Mouse (Mus musculus): Measurements from ENCODE around the gene Pecam1. TPM values are rescaled to one million over a fixed set of nuclear protein-coding genes. Genes with fewer than 3 reads are reported as not detected.

Gene Pecam1
- polyA plus RNA-seq, 1 experiment = not detected

DNA sequence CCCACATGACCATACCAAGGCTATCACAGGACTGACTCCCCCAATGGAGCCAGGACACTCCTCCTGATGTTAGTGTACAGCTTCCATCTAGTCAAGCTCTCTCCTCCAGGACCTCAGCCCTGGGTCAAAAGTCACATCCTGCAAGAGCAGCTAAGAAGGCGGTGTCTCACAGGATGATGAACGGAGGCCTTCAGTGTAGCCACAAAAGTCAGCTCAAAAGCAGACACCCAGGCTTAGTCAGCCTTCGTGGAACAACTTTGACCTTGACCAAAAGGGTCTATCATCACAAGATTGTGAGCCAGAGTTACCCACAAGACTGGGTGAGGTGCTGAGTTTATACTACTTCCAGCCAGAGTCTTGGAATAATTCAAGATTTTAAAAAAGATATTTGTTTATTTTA lies 42.6 kb downstream of the Pecam1 start:
- 89% methylated on average over 3 of the region's 3 CpGs for WGBS
- Histone ChIP-seq H3K4me1 (ENCODE audit: control insufficient read depth, insufficient read depth, low read length) (peaks cover 9% of the 10 kb centered on the region), H3K27ac (ENCODE audit: insufficient read depth, low read depth, low read length) (no peak overlapping the region), H3K4me3 (ENCODE audit: insufficient read depth, low read depth, low read length) (no peak overlapping the region)
- TF ChIP-seq POLR2A (IDR thresholded peaks at IDR 0.05; ENCODE audit: insufficient read depth, low read depth, low read length) = no peak
- no peak for TF ChIP-seq CTCF (IDR thresholded peaks at IDR 0.05; ENCODE audit: insufficient read depth, low read depth, low read length)

- Histone ChIP-seq H3K4me1 (ENCODE audit: control insufficient read depth, insufficient read depth, low read length) (peaks cover 9% of the 10 kb centered on the region), H3K27ac (ENCODE audit: insufficient read depth, low read depth, low read length) (no peak overlapping the region), H3K4me3 (ENCODE audit: insufficient read depth, low read depth, low read length) (no peak overlapping the region)
- TF ChIP-seq POLR2A (IDR thresholded peaks at IDR 0.05; ENCODE audit: insufficient read depth, low read depth, low read length) = no peak
- no peak for TF ChIP-seq CTCF (IDR thresholded peaks at IDR 0.05; ENCODE audit: insufficient read depth, low read depth, low read length)
- WGBS = 91% methylated on average over 8 of the region's 8 CpGs
Measured at GRCm38 (mm10) chr11:106707085-106707484, 43.3 kb downstream of the Pecam1 start.

DNA sequence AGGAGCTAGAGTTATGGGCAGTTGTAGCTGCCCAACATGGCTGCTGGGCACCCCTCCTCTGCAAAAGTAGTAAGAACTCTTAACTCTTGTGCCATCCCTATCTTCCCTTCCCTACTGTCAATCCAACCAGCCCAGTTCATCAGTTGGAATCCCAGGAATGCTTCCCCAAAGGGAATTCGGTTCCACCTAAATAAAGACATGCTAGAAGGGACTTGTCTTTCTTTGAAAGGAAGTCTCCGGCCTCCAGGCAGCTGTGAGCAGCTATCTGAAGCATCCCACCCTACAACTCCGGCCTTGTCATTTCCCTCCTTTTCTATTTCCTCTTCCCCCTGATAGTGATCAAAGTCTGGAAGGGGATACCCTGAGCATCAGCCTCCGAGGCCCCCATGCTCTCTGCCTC lies 44.2 kb downstream of the Pecam1 start:
- Histone ChIP-seq H3K27ac (ENCODE audit: insufficient read depth, low read depth, low read length) (no peak overlapping the region), H3K4me3 (ENCODE audit: insufficient read depth, low read depth, low read length) (no peak overlapping the region), H3K4me1 (ENCODE audit: control insufficient read depth, insufficient read depth, low read length) (peaks cover 9% of the 10 kb centered on the region)
- TF ChIP-seq CTCF (IDR thresholded peaks at IDR 0.05; ENCODE audit: insufficient read depth, low read depth, low read length) (no peak), POLR2A (IDR thresholded peaks at IDR 0.05; ENCODE audit: insufficient read depth, low read depth, low read length) (no peak)
- 74% methylated on average over 4 of the region's 4 CpGs for WGBS

- no peak for TF ChIP-seq CTCF (IDR thresholded peaks at IDR 0.05; ENCODE audit: insufficient read depth, low read depth, low read length)
- no peak for TF ChIP-seq POLR2A (IDR thresholded peaks at IDR 0.05; ENCODE audit: insufficient read depth, low read depth, low read length)
- Histone ChIP-seq H3K27ac (ENCODE audit: insufficient read depth, low read depth, low read length) (no peak overlapping the region), H3K4me1 (ENCODE audit: control insufficient read depth, insufficient read depth, low read length) (peaks cover 6% of the 10 kb centered on the region), H3K4me3 (ENCODE audit: insufficient read depth, low read depth, low read length) (no peak overlapping the region)
- WGBS = 83% methylated on average over 9 of the region's 9 CpGs
Measured at GRCm38 (mm10) chr11:106704399-106705111, 45.9 kb downstream of the Pecam1 start.

- H3K4me3 ChIP-seq (ENCODE audit: insufficient read depth, low read depth, low read length) = no peak overlapping the region
- 94% methylated on average over 7 of the region's 7 CpGs for WGBS
- no peak overlapping the region for H3K27ac ChIP-seq (ENCODE audit: insufficient read depth, low read depth, low read length)
- TF ChIP-seq CTCF (IDR thresholded peaks at IDR 0.05; ENCODE audit: insufficient read depth, low read depth, low read length) (no peak), POLR2A (IDR thresholded peaks at IDR 0.05; ENCODE audit: insufficient read depth, low read depth, low read length) (no peak)
- peaks cover 2% of the 10 kb centered on the region for H3K4me1 ChIP-seq (ENCODE audit: control insufficient read depth, insufficient read depth, low read length)
Measured at GRCm38 (mm10) chr11:106703931-106704330, 46.5 kb downstream of the Pecam1 start.

DNA sequence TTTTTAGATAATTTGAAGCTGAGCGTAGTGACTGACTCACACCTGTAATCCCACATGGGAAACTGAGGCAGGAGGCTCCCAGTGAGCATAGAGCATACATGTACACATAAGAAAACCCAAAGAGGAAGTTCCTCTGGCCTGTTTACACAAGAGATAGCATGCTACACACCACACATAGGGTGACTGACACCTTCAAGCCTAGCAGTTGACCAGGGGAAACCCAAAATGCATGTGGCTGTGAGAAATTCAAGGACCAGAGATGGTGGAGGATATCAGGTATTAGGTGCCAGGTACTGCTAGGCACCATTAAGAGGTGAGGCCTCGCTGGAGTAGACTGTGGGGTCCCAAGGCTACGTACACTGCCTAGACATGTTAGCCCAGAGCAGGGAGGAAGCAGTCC lies 47.8 kb downstream of the Pecam1 start:
- no peaks in the 10 kb centered on the region for H3K4me1 ChIP-seq (ENCODE audit: control insufficient read depth, insufficient read depth, low read length)

DNA sequence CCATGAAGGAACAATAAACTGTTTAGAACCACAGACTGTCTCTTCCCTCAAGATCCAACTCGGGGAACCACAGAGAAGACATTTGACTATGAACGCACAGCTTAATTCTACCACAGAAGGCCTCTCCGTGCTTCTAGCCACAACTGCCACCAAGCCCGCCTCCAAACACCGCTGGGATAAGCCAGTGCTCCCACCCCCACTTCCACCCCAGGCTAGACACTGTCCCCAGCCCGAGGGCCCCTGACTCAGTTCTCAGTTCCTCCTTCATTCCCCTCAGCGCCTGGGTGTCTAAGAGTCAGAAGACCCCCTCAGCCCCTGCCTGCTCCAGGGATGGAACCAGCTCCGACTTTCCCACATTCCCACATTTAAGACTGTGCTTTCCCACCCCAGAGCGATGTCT lies 48.8 kb downstream of the Pecam1 start:
- Histone ChIP-seq H3K4me1 (ENCODE audit: control insufficient read depth, insufficient read depth, low read length) (no peaks in the 10 kb centered on the region), H3K27ac (ENCODE audit: insufficient read depth, low read depth, low read length) (no peak overlapping the region), H3K4me3 (ENCODE audit: insufficient read depth, low read depth, low read length) (no peak overlapping the region)
- TF ChIP-seq CTCF (IDR thresholded peaks at IDR 0.05; ENCODE audit: insufficient read depth, low read depth, low read length) (no peak), POLR2A (IDR thresholded peaks at IDR 0.05; ENCODE audit: insufficient read depth, low read depth, low read length) (no peak)
- 75% methylated on average over 9 of the region's 9 CpGs for WGBS

More for the DNA sequence above, 47.8 kb downstream of the Pecam1 start:
- no peak overlapping the region for H3K27ac ChIP-seq (ENCODE audit: insufficient read depth, low read depth, low read length)
- TF ChIP-seq POLR2A (IDR thresholded peaks at IDR 0.05; ENCODE audit: insufficient read depth, low read depth, low read length) (no peak), CTCF (IDR thresholded peaks at IDR 0.05; ENCODE audit: insufficient read depth, low read depth, low read length) (no peak)
- H3K4me3 ChIP-seq (ENCODE audit: insufficient read depth, low read depth, low read length) = no peak overlapping the region
- 88% methylated on average over 3 of the region's 3 CpGs for WGBS

- Histone ChIP-seq H3K4me1 (ENCODE audit: control insufficient read depth, insufficient read depth, low read length) (no peaks in the 10 kb centered on the region), H3K27ac (ENCODE audit: insufficient read depth, low read depth, low read length) (no peak overlapping the region), H3K4me3 (ENCODE audit: insufficient read depth, low read depth, low read length) (no peak overlapping the region)
- no peak for TF ChIP-seq CTCF (IDR thresholded peaks at IDR 0.05; ENCODE audit: insufficient read depth, low read depth, low read length)
- no peak for TF ChIP-seq POLR2A (IDR thresholded peaks at IDR 0.05; ENCODE audit: insufficient read depth, low read depth, low read length)
- 95% methylated on average over 9 of the region's 9 CpGs for WGBS
Measured at GRCm38 (mm10) chr11:106699083-106699482, 51.3 kb downstream of the Pecam1 start.

DNA sequence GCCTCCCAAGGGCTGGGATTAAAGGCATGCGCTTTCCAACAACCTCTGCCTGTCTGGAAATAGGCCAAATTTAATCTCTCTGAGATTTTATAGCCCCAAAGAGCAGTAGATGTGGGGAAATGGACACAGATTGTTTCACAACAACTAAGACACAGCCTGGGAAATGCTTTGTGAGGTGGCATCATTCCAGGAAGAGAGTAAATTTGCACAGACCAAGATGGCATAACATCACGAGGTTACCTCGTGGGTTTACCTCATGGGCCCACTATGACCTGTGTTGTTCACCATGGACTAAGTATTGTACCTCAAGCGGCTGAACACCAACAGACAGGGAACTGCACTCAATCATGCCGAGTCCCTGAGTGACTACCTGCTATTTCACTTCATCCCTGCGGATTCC lies 52.1 kb downstream of the Pecam1 start:
- TF ChIP-seq CTCF (IDR thresholded peaks at IDR 0.05; ENCODE audit: insufficient read depth, low read depth, low read length) (no peak), POLR2A (IDR thresholded peaks at IDR 0.05; ENCODE audit: insufficient read depth, low read depth, low read length) (no peak)

More for the DNA sequence above, 52.1 kb downstream of the Pecam1 start:
- no peak overlapping the region for H3K4me3 ChIP-seq (ENCODE audit: insufficient read depth, low read depth, low read length)
- H3K4me1 ChIP-seq (ENCODE audit: control insufficient read depth, insufficient read depth, low read length) = no peaks in the 10 kb centered on the region
- no peak overlapping the region for H3K27ac ChIP-seq (ENCODE audit: insufficient read depth, low read depth, low read length)
- 95% methylated on average over 6 of the region's 6 CpGs for WGBS

Data from olfactory bulb, adult 2 months (tissue).